Mouse (Mus musculus): Measurements from ENCODE around the gene Uck1.
A peak's percentile ranks its signal among the peaks of the same experiment; 100 is the strongest.

Uck1 gene

DNA sequence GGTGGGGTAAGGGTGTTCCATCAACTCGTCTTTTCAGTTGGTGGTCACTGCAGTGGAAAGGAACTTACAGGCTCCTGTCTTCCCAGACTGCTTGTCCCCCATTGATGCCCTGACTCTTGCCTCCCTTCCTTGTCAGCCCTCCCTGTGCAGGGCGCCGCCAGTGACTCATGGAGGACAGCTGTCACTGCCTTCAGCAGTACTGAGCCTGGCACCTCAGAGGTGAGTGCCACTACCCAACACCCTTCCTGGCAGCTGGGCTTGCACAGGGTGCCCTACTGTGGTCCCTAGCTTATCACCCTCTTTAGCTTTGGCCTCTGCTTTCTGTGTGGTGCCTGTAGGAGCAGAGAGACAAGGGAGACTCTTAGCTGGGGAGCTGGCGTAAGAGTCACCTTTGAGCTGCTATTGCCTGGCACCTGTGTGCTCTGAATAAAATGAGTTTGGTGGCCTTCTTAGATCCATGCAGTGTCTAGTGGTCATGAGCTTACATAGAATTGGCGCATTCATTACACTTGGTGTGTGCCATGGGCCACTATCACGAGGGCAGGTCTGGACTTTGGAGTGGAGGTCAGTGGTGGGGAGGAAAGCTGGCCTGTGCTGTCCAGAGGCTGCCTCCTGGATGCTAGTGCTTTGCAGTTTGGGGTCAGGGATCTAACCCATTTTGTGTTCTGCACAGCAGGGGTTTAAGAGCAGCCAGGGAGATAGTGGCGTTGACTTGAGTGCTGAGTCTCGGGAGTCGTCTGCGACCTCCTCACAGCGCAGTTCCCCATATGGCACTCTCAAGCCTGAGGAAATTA, 41.2 kb downstream of the Uck1 start:
- DNase-seq (ENCODE audit: low spot score in 2 of 2) = peak; percentile 37 to 61

DNA sequence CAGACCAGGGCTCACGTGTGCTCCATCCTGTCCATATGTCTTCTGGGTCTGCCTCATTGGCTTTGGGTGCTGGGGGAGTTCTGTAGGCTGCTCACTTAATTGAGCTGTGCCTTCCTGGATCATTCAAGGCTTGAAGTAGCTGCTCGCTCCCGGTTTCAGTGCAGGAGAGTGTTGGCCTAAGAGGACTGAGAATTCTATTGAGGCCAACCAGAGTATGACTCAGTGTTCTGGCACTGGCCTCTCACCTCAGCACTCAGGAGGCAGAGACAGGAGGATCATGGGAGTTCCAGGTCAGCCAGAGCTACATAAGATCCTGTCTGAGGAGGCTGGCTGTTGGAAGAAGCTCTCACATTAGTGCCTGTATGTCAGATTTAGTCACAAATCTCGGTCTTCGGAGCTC, 41.8 kb downstream of the Uck1 start:
- no peak for DNase-seq (ENCODE audit: low spot score in 2 of 2)

DNA sequence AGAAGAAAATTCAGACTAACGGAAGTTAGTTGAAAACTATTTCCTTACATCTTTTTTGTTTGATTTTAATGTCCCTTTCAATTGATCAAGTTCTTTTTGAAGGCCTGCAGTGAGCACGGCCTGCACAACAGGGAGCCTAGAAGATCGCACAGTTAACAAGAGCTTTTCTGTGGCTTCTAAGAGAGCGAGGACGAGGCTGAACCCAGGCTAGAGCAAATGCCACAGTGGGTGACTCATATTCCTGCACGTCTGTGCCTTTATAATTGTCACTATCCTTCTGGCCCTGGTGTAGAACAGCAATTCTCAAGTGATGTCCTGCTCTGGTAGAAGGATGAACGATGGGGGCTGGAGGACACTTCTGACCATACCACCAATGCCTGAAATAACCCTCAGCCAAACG, 42.3 kb downstream of the Uck1 start:
- DNase-seq (ENCODE audit: low spot score in 2 of 2) = no peak

DNA sequence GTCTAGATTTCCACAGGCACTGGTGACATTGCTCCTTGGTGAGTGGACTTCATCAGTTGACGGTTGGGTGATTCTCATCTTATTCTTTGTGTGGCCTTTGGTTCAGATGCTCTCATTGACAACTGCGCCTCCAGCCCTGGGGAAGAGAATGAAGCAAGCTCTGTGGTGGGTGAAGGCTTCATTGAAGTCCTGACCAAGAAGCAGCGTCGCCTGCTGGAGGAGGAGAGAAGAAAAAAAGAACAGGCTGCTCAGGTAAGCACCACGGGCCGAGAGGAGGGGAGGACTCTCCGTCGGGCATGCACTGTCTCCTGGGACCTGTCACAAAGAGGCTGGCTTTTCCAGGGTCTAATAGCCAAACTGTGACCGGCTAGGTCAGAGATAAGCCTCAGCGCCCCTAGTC, 43.5 kb downstream of the Uck1 start:
- DNase-seq (ENCODE audit: low spot score in 2 of 2) = no peak

DNA sequence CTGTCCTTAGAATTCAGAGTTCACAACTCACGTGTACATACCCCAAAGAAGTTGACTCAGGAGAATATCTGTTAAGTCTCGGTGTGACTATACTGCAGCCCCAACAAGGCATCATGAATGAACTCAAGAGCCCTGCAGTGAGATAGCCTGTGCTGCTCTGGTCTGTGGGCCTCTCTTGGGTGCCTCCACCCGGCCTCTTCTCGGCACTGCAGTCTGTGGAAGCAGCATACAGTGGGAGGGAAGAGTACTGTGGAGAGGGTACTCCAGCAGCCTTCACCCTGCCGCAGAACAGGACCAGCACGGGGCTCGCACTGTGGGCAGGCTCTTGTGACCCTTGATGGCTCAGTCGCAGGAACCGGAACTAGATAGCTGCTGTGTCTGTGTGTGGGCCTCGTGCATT, 44.4 kb downstream of the Uck1 start:
- no peak for DNase-seq (ENCODE audit: low spot score in 2 of 2)

DNA sequence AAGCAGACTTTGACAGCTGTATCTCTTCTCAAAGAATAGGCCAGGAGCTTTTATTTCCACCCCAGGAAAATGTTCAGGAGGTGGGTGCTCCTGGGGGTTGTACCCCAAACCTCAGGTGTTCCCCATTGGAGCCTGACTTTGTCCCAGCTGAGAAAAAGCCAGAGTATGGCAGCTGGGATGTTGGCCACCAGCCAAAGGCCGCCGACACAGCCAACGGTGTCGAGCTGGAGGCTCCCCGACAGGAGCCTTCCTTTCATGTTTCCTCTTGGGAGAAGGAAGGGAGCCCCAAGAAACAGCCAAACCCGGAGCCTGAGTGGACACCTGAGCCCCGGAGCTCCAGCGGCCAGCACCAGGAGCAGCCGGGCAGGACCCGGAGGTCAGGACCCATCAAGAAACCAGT, 47.0 kb downstream of the Uck1 start:
- no peak for DNase-seq (ENCODE audit: low spot score in 2 of 2)

DNA sequence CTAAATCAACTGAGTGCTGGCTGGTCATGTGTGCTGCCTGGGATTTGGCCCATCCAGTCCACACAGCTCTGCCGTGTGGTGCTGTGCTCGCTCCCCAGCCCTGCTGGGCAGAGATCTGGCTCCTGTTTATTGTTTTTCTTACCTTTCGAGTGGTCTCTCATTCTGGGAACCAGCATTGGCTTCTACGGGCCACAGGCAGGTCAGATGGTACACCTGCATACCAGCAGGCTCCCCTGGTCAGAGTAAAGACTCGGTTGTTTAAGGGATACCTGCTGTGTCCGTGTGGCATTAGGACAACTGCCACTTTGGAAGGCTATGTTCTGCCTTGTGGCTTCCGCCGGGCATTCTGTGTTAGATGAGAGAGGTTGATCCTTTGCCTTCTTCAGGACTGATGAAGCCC, 48.3 kb downstream of the Uck1 start:
- no peak for DNase-seq (ENCODE audit: low spot score in 2 of 2)

DNA sequence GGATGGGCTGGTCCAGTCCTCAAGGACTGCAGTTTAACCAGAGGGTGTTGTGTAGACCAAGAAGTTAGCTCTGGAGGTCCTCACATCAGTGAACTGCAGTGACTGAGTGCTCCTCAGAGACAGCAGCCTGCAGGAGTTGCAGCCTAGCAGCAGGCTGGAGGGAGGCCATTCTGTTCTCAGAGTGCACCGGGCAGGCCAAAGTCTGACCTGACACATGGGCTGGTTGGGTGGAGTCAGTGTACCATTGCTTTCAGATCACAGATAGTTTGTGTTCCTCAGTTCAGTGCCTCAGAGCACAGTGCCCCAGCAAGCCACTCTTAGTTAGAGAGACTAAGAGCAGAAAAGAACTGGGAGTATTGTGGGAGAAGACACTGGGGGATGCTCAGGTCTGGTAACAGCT, 52.3 kb downstream of the Uck1 start:
- no peak for DNase-seq (ENCODE audit: low spot score in 2 of 2)

Measured in heart, adult 9 months (tissue).